Mouse (Mus musculus): ENCODE data around the gene Olfr1504. TPM values are rescaled to one million over a fixed set of nuclear protein-coding genes. Genes with fewer than 3 reads are reported as not detected.
"Not testable (repeated sequence)": the region's sequence is repeated elsewhere in the genome, so short reads cannot be mapped to it uniquely, and the experiment has no call there.

Gene Olfr1504
- not detected in 2 replicates for polyA plus RNA-seq (2015; fragmentation: Nextera tagmentation; extraction: Ambion mirVana)

DNA sequence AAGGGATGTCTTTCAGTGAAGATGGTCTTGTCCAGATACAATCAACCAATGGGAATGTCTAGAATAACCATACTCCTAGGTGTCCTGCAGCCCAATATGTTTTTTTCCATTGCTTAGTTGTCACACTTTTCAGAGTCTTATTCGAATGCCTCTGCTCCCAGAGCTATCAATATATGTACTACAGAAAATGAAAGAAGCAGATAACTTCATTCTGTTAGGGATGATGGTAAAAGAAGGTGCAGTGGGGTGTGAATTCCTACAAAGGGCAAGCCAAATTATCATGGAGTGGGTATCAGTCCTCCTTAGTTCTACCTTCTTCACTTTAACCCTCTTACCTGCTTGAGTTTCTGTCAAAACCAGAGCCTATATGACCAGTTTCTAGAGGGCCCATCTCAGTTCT lies at the start of gene Olfr1504:
Gene Olfr1504, minus strand, starts transcription at position 101 of the 400 bp plus-strand sequence.
- Histone ChIP-seq H3K9ac (no peak within 1 kb of the TSS), H3K4me3 (replicated peaks) (no peak within 1 kb of the TSS), H3K9me3 (replicated peaks) (no peaks in the 10 kb centered on the region), H3K36me3 (replicated peaks) (no peaks in the 10 kb centered on the region), H3K4me1 (replicated peaks) (no peaks in the 10 kb centered on the region), H3K27me3 (no peaks in the 10 kb centered on the region), H3K4me2 (no peak within 1 kb of the TSS), H3K27ac (replicated peaks) (no peak within 1 kb of the TSS)
- 21% methylated on average over 1 of the region's 1 CpGs for WGBS (ENCODE audit: insufficient replicate concordance)
- no peak for ATAC-seq (ENCODE audit: insufficient read depth)

DNA sequence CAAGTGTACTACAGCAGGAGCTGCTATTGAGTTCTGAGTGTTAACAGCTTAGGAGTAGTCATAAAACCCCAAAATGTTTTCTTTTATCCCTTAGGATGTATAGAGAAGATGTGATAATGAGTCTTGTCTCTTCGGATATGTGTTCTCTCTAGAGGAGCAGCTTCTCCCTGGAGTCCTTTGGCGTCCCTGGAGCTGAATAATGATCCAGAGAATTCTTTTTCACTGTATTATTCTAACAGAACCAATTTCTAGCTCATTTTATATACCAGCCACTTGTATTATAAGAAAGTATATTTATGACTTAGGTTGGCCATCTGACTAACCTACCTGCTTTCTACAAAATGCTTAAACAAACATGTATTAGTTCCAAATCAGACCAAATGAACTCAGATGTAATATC lies 15.5 kb upstream of the Olfr1504 start, which contains the start of gene Olfr1505:
Gene Olfr1505, plus strand, starts transcription at position 301 of the 400 bp plus-strand sequence.
- no peak for ATAC-seq (ENCODE audit: insufficient read depth)

DNA sequence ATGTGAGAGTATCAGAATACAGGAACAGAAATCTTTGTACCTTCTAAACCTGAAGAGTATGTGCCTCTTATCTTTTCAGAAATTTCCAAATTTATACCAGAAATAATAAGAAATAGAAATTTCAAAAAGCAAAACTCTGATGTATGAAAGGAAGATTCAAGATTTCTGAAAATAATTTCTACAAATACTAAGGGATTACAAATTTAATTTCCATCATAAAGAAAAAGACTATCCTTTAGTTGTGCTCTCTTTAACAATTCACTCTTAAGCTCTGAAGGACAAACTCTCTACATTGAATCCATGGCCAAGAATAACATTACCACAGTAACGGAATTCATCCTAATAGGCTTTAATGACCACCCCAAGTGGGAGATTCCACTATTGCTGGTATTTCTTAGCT lies 36.2 kb downstream of the Olfr1504 start, which contains the start of gene Olfr1502:
Gene Olfr1502, plus strand, starts transcription at position 301 of the 400 bp plus-strand sequence.
- Histone ChIP-seq H3K9ac (no peak within 1 kb of the TSS), H3K9me3 (replicated peaks) (no peaks in the 10 kb centered on the region), H3K27ac (replicated peaks) (no peak within 1 kb of the TSS), H3K27me3 (no peaks in the 10 kb centered on the region), H3K36me3 (replicated peaks) (no peaks in the 10 kb centered on the region), H3K4me1 (replicated peaks) (no peaks in the 10 kb centered on the region), H3K4me2 (no peak within 1 kb of the TSS), H3K4me3 (replicated peaks) (no peak within 1 kb of the TSS)
- 50% methylated on average over 1 of the region's 1 CpGs for WGBS (ENCODE audit: insufficient replicate concordance)
- ATAC-seq (ENCODE audit: insufficient read depth): no peak

More for the DNA sequence above, 15.5 kb upstream of the Olfr1504 start, which contains the start of gene Olfr1505:
- H3K4me1 ChIP-seq (replicated peaks): no peaks in the 10 kb centered on the region
- WGBS (ENCODE audit: insufficient replicate concordance): 33% methylated on average over 2 of the region's 2 CpGs
- no peak within 1 kb of the TSS for H3K9ac ChIP-seq
- no peaks in the 10 kb centered on the region for H3K36me3 ChIP-seq (replicated peaks)
- H3K4me3 ChIP-seq (replicated peaks): no peak within 1 kb of the TSS
- no peaks in the 10 kb centered on the region for H3K27me3 ChIP-seq
- no peaks in the 10 kb centered on the region for H3K9me3 ChIP-seq (replicated peaks)
- H3K27ac ChIP-seq (replicated peaks): no peak within 1 kb of the TSS
- no peak within 1 kb of the TSS for H3K4me2 ChIP-seq

- H3K27me3 ChIP-seq; H3K4me1 ChIP-seq (replicated peaks); H3K4me2 ChIP-seq; ATAC-seq (ENCODE audit: insufficient read depth); H3K4me3 ChIP-seq (replicated peaks); H3K9me3 ChIP-seq (replicated peaks); H3K36me3 ChIP-seq (replicated peaks); H3K27ac ChIP-seq (replicated peaks); H3K9ac ChIP-seq: not testable (repeated sequence)
These were observed 47.1 kb downstream of the Olfr1504 start, which contains the start of gene Olfr1501 for GRCm38 (mm10) chr19:13850592-13850991. TSS of gene Olfr1501 (minus strand) at chr19:13850692.

Other genes with a start within 250 kb of the Olfr1504 start
- gene Olfr1490, start 246.8 kb downstream of the Olfr1504 start, polyA plus RNA-seq (2015; fragmentation: Nextera tagmentation; extraction: Ambion mirVana): not detected in 2 replicates
- not detected in 2 replicates for gene Olfr1491, start 200.7 kb downstream of the Olfr1504 start, polyA plus RNA-seq (2015; fragmentation: Nextera tagmentation; extraction: Ambion mirVana)
- not detected in 2 replicates for gene Olfr1493-ps1, start 174.7 kb downstream of the Olfr1504 start, polyA plus RNA-seq (2015; fragmentation: Nextera tagmentation; extraction: Ambion mirVana)
- not detected in 2 replicates for gene Olfr1494, start 158.2 kb downstream of the Olfr1504 start, polyA plus RNA-seq (2015; fragmentation: Nextera tagmentation; extraction: Ambion mirVana)
- gene Olfr1495, start 133.3 kb downstream of the Olfr1504 start, polyA plus RNA-seq (2015; fragmentation: Nextera tagmentation; extraction: Ambion mirVana): not detected in 2 replicates
- not detected in 2 replicates for gene Olfr1496, start 120.0 kb downstream of the Olfr1504 start, polyA plus RNA-seq (2015; fragmentation: Nextera tagmentation; extraction: Ambion mirVana)
- not detected in 2 replicates for gene Olfr1497, start 99.7 kb downstream of the Olfr1504 start, polyA plus RNA-seq (2015; fragmentation: Nextera tagmentation; extraction: Ambion mirVana)
- gene Olfr1499, start 78.5 kb downstream of the Olfr1504 start, polyA plus RNA-seq (2015; fragmentation: Nextera tagmentation; extraction: Ambion mirVana): not detected in 2 replicates
- gene Olfr1500, start 67.4 kb downstream of the Olfr1504 start, polyA plus RNA-seq (2015; fragmentation: Nextera tagmentation; extraction: Ambion mirVana): not detected in 2 replicates
- gene Olfr1501, start 47.2 kb downstream of the Olfr1504 start, polyA plus RNA-seq (2015; fragmentation: Nextera tagmentation; extraction: Ambion mirVana): not detected in 2 replicates
- gene Olfr1502, start 36.1 kb downstream of the Olfr1504 start, polyA plus RNA-seq (2015; fragmentation: Nextera tagmentation; extraction: Ambion mirVana): not detected in 2 replicates
- gene Olfr1505, start 15.6 kb upstream of the Olfr1504 start, polyA plus RNA-seq (2015; fragmentation: Nextera tagmentation; extraction: Ambion mirVana): not detected in 2 replicates

Data from liver, embryonic 15.5 days (tissue).